Mouse (Mus musculus): ENCODE data around the gene Specc1.

GRCm38 (mm10) chr11:62022105-62022504 is 65.5 kb downstream of the Specc1 start:
- no peak for TF ChIP-seq ZC3H11A (IDR thresholded peaks at IDR 0.05; ENCODE audit: borderline replicate concordance, low read depth, low read length)
- TF ChIP-seq ZNF384 (IDR thresholded peaks at IDR 0.05; ENCODE audit: low read depth, low read length) = no peak
- no peak for TF ChIP-seq CHD2 (IDR thresholded peaks at IDR 0.05; ENCODE audit: low read depth, low read length)
- no peak for TF ChIP-seq HCFC1 (IDR thresholded peaks at IDR 0.05; ENCODE audit: borderline replicate concordance, insufficient read depth, low read length)
- no peak for TF ChIP-seq MAFK (IDR thresholded peaks at IDR 0.05; ENCODE audit: insufficient read depth, low read depth, low read length)
